Mouse (Mus musculus) liver, embryonic 14.5 days (tissue): ENCODE data around the gene Zfp385b.

Experiments used
- CTCF ChIP-seq: IDR thresholded peaks from 2 replicates; pipeline ENCODE4 v1.5.1; 2016; ENCODE audit warnings: antibody characterized with exemption, low read depth, control low read depth
- EP300 ChIP-seq: IDR thresholded peaks from 2 replicates; pipeline ENCODE4 v1.6.1; 2016; ENCODE audit warnings: antibody characterized with exemption, low read depth

GRCm38 (mm10) chr2:77608666-77609065 lies 210.8 kb downstream of the Zfp385b start:
- no peak for TF ChIP-seq EP300
- no peak for TF ChIP-seq CTCF
